Mouse (Mus musculus): ENCODE data around the gene Gm28051. TPM values are rescaled to one million over a fixed set of nuclear protein-coding genes. Genes with fewer than 3 reads are reported as not detected.

The Gm28051 gene
- polyA plus RNA-seq, 1 experiment from 2014 or later, result not detected

- Histone ChIP-seq H3K36me3 (ENCODE audit: control insufficient read depth, insufficient read depth, low read length) (no peaks in the 10 kb centered on the region), H3K4me3 (ENCODE audit: low read depth, low read length) (peak overlapping the region; percentile 2; the same call in 1 of the 2 replicates), H3K9ac (ENCODE audit: low read depth, low read length) (no peak overlapping the region; the same call in 1 of the 2 replicates), H3K4me2 (ENCODE audit: low read length) (peak overlapping the region; percentile 31), H3K27ac (ENCODE audit: low read length) (peak overlapping the region; percentile 71), H3K27me3 (ENCODE audit: control insufficient read depth, insufficient read depth, low read depth, low read length) (no peaks in the 10 kb centered on the region), H3K9me3 (replicated peaks; ENCODE audit: control insufficient read depth, low read length, poor library complexity, severe bottlenecking) (no peaks in the 10 kb centered on the region), H3K4me1 (ENCODE audit: control insufficient read depth, insufficient read depth, low read length) (peaks cover 16% of the 10 kb centered on the region)
- 29% methylated on average over 16 of the region's 16 CpGs for whole genome bisulfite sequencing
- ATAC-seq, result peak; percentile 55
Measured at GRCm38 (mm10) chr12:102730798-102731619, 26.6 kb downstream of the Gm28051 start.

DNA sequence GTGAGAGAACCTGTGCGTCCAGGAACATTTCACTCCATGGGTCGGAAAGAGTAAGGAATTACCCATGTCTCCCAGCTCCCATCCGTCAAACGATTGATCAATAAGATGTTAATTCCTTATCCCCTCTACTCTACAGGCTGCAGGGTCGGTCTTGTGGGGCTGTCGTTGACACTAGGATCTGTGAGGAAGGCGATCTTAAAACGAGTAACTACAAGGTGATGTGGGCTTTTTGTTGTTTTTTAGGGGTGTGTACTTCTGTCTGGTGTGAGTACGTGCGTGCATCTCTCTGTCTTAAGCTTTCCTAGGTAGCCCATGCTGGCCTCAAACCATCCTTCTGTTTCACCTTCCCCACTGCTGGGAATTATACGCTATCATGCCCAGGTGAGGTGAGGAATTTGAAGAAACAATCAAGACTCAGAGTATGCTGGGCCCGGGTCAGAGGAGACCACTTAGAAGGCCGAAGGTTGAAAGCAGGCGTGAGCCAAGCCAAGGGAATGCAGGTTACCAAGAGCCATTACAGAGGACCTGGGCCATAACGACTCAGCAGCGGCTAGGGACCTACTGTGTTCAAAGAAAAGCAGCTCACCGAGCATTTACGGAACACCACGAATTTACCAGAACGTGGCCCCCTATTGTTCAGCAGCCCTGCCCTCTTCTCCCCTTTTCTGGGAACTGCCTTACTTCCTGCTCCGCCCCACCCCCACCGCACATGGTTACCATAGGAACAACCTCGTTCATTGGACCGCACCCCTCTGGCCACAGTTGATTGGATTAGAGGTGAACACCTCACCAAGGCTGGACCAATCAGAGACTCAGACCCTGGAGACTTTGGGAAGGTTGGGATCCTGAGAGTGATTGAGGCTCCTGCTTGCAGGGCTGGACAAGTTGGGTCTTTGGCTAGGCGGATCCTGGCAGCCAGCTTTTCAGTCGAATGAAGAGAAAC lies 27.4 kb downstream of the Gm28051 start:
- peaks cover 16% of the 10 kb centered on the region for H3K4me1 ChIP-seq (ENCODE audit: control insufficient read depth, insufficient read depth, low read length)
- no peak overlapping the region for H3K9ac ChIP-seq (ENCODE audit: low read depth, low read length)
- no peaks in the 10 kb centered on the region for H3K9me3 ChIP-seq (replicated peaks; ENCODE audit: control insufficient read depth, low read length, poor library complexity, severe bottlenecking)
- peak; percentile 97 for ATAC-seq
- peak overlapping the region; percentile 16 for H3K4me3 ChIP-seq (ENCODE audit: low read depth, low read length)
- H3K36me3 ChIP-seq (ENCODE audit: control insufficient read depth, insufficient read depth, low read length), result no peaks in the 10 kb centered on the region
- H3K27ac ChIP-seq (ENCODE audit: low read length), result peak overlapping the region; percentile 78
- peak overlapping the region; percentile 31 for H3K4me2 ChIP-seq (ENCODE audit: low read length)
- no peaks in the 10 kb centered on the region for H3K27me3 ChIP-seq (ENCODE audit: control insufficient read depth, insufficient read depth, low read depth, low read length)
- WGBS, result 33% methylated on average over 26 of the region's 26 CpGs

DNA sequence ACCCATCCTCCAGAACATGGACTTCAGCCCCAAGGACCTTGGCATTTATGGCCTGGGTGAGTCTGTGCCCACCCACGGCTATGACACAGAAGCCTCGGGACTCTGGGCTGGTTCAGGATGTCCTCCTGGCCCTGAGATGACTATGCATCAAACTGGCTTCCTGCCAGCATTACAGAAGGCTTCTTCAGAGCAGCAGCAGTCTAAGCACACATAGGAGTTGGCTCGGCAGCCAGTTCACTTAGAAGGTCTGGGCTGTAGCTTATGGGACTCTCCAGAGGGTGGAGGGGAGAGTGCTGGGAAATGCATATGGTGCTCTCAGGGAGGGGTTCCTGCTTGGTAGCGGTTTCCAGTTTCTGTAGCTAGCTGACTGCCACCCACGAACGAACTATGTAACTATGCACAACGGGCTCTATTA lies 31.8 kb downstream of the Gm28051 start:
- Histone ChIP-seq H3K36me3 (ENCODE audit: control insufficient read depth, insufficient read depth, low read length) (no peaks in the 10 kb centered on the region), H3K9ac (ENCODE audit: low read depth, low read length) (no peak overlapping the region)

DNA sequence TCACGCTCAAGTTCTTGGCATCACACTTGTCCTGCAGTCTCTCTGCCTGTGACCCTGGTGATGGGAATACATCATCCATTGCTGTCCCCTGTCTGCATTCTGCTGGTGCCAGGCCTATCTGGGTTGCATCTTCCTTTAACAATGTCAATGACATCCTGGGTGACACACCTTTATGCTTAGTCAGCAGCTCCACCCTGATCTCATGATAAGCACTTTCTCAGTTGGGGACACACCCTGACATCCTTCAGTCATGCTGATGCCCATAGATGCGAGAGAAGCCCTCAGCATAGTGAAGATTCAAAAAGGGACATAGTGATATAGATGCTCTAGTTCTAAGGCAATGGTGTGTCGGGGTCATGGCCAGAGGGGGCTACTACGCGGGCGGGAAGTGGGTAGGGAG lies 32.4 kb downstream of the Gm28051 start:
- Histone ChIP-seq H3K9ac (ENCODE audit: low read depth, low read length) (no peak overlapping the region), H3K27me3 (ENCODE audit: control insufficient read depth, insufficient read depth, low read depth, low read length) (no peaks in the 10 kb centered on the region), H3K4me3 (ENCODE audit: low read depth, low read length) (no peak overlapping the region), H3K9me3 (replicated peaks; ENCODE audit: control insufficient read depth, low read length, poor library complexity, severe bottlenecking) (no peaks in the 10 kb centered on the region), H3K36me3 (ENCODE audit: control insufficient read depth, insufficient read depth, low read length) (no peaks in the 10 kb centered on the region), H3K4me2 (ENCODE audit: low read length) (no peak overlapping the region), H3K27ac (ENCODE audit: low read length) (no peak overlapping the region), H3K4me1 (ENCODE audit: control insufficient read depth, insufficient read depth, low read length) (peaks cover 3% of the 10 kb centered on the region; the same call in 1 of the 2 replicates)
- ATAC-seq, result no peak
- WGBS, result 94% methylated on average over 6 of the region's 6 CpGs

More for the DNA sequence above, 31.8 kb downstream of the Gm28051 start:
- Histone ChIP-seq H3K4me1 (ENCODE audit: control insufficient read depth, insufficient read depth, low read length) (peaks cover 6% of the 10 kb centered on the region), H3K27me3 (ENCODE audit: control insufficient read depth, insufficient read depth, low read depth, low read length) (no peaks in the 10 kb centered on the region), H3K9me3 (replicated peaks; ENCODE audit: control insufficient read depth, low read length, poor library complexity, severe bottlenecking) (no peaks in the 10 kb centered on the region), H3K4me3 (ENCODE audit: low read depth, low read length) (no peak overlapping the region), H3K27ac (ENCODE audit: low read length) (no peak overlapping the region), H3K4me2 (ENCODE audit: low read length) (no peak overlapping the region)
- 83% methylated on average over 7 of the region's 7 CpGs for WGBS
- no peak for ATAC-seq

DNA sequence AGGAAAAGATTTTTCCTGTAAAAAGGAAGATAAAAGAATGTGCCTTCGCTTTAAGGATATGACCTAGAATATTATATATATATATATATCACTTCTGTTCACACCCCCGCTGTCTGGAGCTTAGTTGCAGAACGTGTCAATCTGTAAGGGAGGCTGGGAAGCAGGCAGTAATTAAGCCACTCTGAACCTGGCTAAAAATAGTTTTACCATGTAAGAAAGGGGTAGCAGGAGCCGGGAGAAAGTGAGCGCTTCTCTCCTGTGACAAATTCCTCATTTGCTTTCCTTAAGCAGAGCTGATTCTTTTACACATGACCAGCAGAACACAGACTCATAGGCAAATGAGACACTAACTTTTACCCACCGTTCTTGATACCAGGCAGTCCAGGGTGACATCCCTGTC lies 33.7 kb downstream of the Gm28051 start:
- no peaks in the 10 kb centered on the region for H3K27me3 ChIP-seq (ENCODE audit: control insufficient read depth, insufficient read depth, low read depth, low read length)
- no peak overlapping the region for H3K4me2 ChIP-seq (ENCODE audit: low read length)
- H3K4me1 ChIP-seq (ENCODE audit: control insufficient read depth, insufficient read depth, low read length), result no peaks in the 10 kb centered on the region; the same call in 1 of the 2 replicates
- H3K9ac ChIP-seq (ENCODE audit: low read depth, low read length), result no peak overlapping the region
- H3K9me3 ChIP-seq (replicated peaks; ENCODE audit: control insufficient read depth, low read length, poor library complexity, severe bottlenecking), result no peaks in the 10 kb centered on the region
- ATAC-seq, result no peak
- H3K27ac ChIP-seq (ENCODE audit: low read length), result no peak overlapping the region
- H3K4me3 ChIP-seq (ENCODE audit: low read depth, low read length), result no peak overlapping the region
- WGBS, result 78% methylated on average over 6 of the region's 6 CpGs
- H3K36me3 ChIP-seq (ENCODE audit: control insufficient read depth, insufficient read depth, low read length), result no peaks in the 10 kb centered on the region

- Histone ChIP-seq H3K4me2 (ENCODE audit: low read length) (no peak overlapping the region), H3K27ac (ENCODE audit: low read length) (no peak overlapping the region), H3K27me3 (ENCODE audit: control insufficient read depth, insufficient read depth, low read depth, low read length) (no peaks in the 10 kb centered on the region), H3K4me1 (ENCODE audit: control insufficient read depth, insufficient read depth, low read length) (no peaks in the 10 kb centered on the region; the same call in 1 of the 2 replicates), H3K9me3 (replicated peaks; ENCODE audit: control insufficient read depth, low read length, poor library complexity, severe bottlenecking) (no peaks in the 10 kb centered on the region), H3K4me3 (ENCODE audit: low read depth, low read length) (no peak overlapping the region), H3K36me3 (ENCODE audit: control insufficient read depth, insufficient read depth, low read length) (no peaks in the 10 kb centered on the region), H3K9ac (ENCODE audit: low read depth, low read length) (no peak overlapping the region)
- 59% methylated on average over 8 of the region's 8 CpGs for WGBS
- ATAC-seq, result no peak
Measured at GRCm38 (mm10) chr12:102722966-102723365, 34.6 kb downstream of the Gm28051 start.

GRCm38 (mm10) chr12:102722451-102722850 lies 35.1 kb downstream of the Gm28051 start:
- no peak overlapping the region for H3K27ac ChIP-seq (ENCODE audit: low read length)
- ATAC-seq, result no peak

GRCm38 (mm10) chr12:102719552-102720315 lies 37.8 kb downstream of the Gm28051 start:
- Histone ChIP-seq H3K4me1 (ENCODE audit: control insufficient read depth, insufficient read depth, low read length) (no peaks in the 10 kb centered on the region; the same call in 1 of the 2 replicates), H3K9me3 (replicated peaks; ENCODE audit: control insufficient read depth, low read length, poor library complexity, severe bottlenecking) (no peaks in the 10 kb centered on the region), H3K9ac (ENCODE audit: low read depth, low read length) (no peak overlapping the region), H3K27ac (ENCODE audit: low read length) (no peak overlapping the region), H3K4me2 (ENCODE audit: low read length) (peak overlapping the region; percentile 26; the same call in 1 of the 2 replicates), H3K36me3 (ENCODE audit: control insufficient read depth, insufficient read depth, low read length) (no peaks in the 10 kb centered on the region), H3K4me3 (ENCODE audit: low read depth, low read length) (no peak overlapping the region), H3K27me3 (ENCODE audit: control insufficient read depth, insufficient read depth, low read depth, low read length) (no peaks in the 10 kb centered on the region)
- peak; percentile 76 for ATAC-seq
- WGBS, result 28% methylated on average over 13 of the region's 13 CpGs

More at GRCm38 (mm10) chr12:102722451-102722850, 35.1 kb downstream of the Gm28051 start:
- H3K36me3 ChIP-seq (ENCODE audit: control insufficient read depth, insufficient read depth, low read length), result no peaks in the 10 kb centered on the region
- no peak overlapping the region for H3K4me3 ChIP-seq (ENCODE audit: low read depth, low read length)
- 59% methylated on average over 11 of the region's 11 CpGs for WGBS
- no peak overlapping the region for H3K4me2 ChIP-seq (ENCODE audit: low read length)
- no peaks in the 10 kb centered on the region for H3K27me3 ChIP-seq (ENCODE audit: control insufficient read depth, insufficient read depth, low read depth, low read length)
- H3K9me3 ChIP-seq (replicated peaks; ENCODE audit: control insufficient read depth, low read length, poor library complexity, severe bottlenecking), result no peaks in the 10 kb centered on the region
- H3K4me1 ChIP-seq (ENCODE audit: control insufficient read depth, insufficient read depth, low read length), result no peaks in the 10 kb centered on the region; the same call in 1 of the 2 replicates
- H3K9ac ChIP-seq (ENCODE audit: low read depth, low read length), result no peak overlapping the region

Data from midbrain, embryonic 16.5 days (tissue).